Mouse (Mus musculus) cortical plate, adult 2 months (tissue): ENCODE measurements at regions not wholly inside any gene's neighbourhood (a gene's known extent, or its start where the extent isn't known, plus 50 kb on each side); places are given as distances from the start of the nearest gene placed in this dataset.

Experiments
- H3K27ac ChIP-seq: fragments of 200-500 bp; 2 replicates; pipeline ENCODE4 v1.5.1; 2012; ENCODE audit warnings: low read length, control low read depth, inconsistent platforms; ENCODE audit not compliant: insufficient read depth
- H3K4me1 ChIP-seq: fragments of 200-500 bp; 2 replicates; pipeline ENCODE4 v1.6.1; 2011; ENCODE audit warnings: low read length; ENCODE audit not compliant: control insufficient read depth, insufficient read depth
- H3K4me3 ChIP-seq: fragments of 200-500 bp; 2 replicates; pipeline ENCODE4 v1.5.1; 2011; ENCODE audit warnings: mild to moderate bottlenecking, low read length, control low read depth; ENCODE audit not compliant: insufficient read depth
- CTCF ChIP-seq: fragments of 200-500 bp; IDR thresholded peaks from 2 replicates; pipeline ENCODE4 v1.5.1; 2011; ENCODE audit warnings: mild to moderate bottlenecking, control low read depth, low read length; ENCODE audit not compliant: insufficient read depth; ENCODE audit errors: extremely low read depth
- POLR2A ChIP-seq: fragments of 200-500 bp; IDR thresholded peaks from 2 replicates; pipeline ENCODE4 v1.6.1; 2011; ENCODE audit warnings: mild to moderate bottlenecking, low read length, control low read depth; ENCODE audit not compliant: insufficient read depth; ENCODE audit errors: extremely low read depth

DNA sequence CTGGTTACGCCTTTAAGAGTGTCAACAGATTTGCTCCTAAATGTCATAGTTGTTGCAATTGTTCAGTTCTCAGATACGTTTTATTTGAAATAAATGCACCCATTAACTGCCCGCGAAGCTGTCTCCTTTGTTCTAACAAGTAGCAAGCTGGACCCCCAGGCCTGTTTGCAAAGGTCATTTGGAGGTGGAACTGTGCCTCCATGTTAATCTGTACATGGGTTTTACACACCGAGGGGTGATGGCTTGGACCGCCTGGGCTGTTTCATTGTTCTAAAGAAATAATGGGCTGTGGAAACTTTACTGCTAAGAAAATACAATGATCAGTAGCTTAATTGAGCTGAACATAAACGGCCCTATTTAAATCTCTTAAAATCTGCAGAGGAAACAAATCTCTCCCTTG, 178.8 kb downstream of the Klf6 start:
- no peaks in the 10 kb centered on the region for H3K4me1 ChIP-seq
- no peak overlapping the region for H3K27ac ChIP-seq
- H3K4me3 ChIP-seq, result no peak overlapping the region
- TF ChIP-seq CTCF, result no peak
- TF ChIP-seq POLR2A, result no peak

- no peak overlapping the region for H3K27ac ChIP-seq
- TF ChIP-seq POLR2A, result no peak
- no peak for TF ChIP-seq CTCF
- H3K4me1 ChIP-seq, result no peaks in the 10 kb centered on the region
- no peak overlapping the region for H3K4me3 ChIP-seq
Observed at GRCm38 (mm10) chr13:6040663-6041062, 179.4 kb downstream of the Klf6 start.

- H3K4me1 ChIP-seq, result no peaks in the 10 kb centered on the region
- no peak overlapping the region for H3K4me3 ChIP-seq
- H3K27ac ChIP-seq, result no peak overlapping the region
- TF ChIP-seq CTCF, result no peak
- TF ChIP-seq POLR2A, result no peak
Observed at GRCm38 (mm10) chr13:6042495-6042894, 181.2 kb downstream of the Klf6 start.

- no peak for TF ChIP-seq POLR2A
- TF ChIP-seq CTCF, result no peak
- Histone ChIP-seq H3K4me1 (no peaks in the 10 kb centered on the region), H3K27ac (no peak overlapping the region), H3K4me3 (no peak overlapping the region)
Observed at GRCm38 (mm10) chr13:6059515-6060228, 198.4 kb downstream of the Klf6 start.

DNA sequence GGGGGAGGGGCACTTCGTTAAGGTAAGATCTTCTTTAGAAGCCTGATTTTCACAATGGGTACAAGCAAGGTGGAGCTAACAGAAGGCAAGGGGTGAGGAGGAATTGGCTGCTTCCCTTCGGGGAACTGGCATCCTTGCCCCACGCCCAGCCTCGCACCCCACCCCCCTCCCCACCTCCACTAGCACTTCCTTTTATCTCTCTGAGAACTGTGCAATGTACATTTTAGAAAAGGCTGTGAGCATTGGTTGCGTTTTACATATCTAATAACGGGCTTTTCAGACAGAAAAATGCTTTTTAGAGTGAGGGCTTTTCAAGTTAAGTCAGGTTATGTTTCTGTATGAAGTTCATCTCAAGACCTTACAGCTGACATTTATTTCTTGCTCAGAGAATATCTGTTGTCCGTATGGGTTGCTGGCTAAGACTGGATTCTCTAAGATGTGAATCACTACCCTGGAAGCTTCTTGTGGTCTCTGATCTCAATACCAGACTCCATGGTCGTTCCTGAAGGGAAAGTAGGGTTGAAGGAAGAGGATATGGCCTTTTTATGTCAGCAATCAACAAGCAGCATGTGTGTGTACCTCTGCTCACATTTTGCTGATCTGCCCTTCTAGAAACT, 199.1 kb downstream of the Klf6 start:
- TF ChIP-seq CTCF, result no peak
- TF ChIP-seq POLR2A, result no peak
- Histone ChIP-seq H3K4me3 (no peak overlapping the region), H3K27ac (no peak overlapping the region), H3K4me1 (no peaks in the 10 kb centered on the region)

DNA sequence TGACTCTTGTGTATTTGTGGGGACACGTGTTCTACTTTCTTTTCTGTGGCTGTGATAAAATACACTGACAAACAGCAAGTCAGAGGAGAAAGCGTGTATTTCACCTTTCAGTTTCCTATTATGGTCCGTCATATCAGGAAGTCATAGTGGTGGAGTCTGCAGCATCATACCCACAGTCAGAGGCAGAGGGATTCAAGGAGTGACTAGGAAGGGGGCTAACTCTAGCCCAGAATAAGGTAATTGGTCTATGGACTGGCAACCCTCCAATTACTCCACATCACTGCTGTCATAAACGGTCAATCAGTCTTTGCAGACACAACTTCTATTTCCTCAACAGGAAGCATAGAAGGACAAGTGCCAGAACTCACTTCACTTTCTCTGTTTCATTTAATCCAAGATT, 201.0 kb downstream of the Klf6 start:
- H3K27ac ChIP-seq, result no peak overlapping the region
- TF ChIP-seq CTCF (no peak), POLR2A (no peak)
- H3K4me1 ChIP-seq, result no peaks in the 10 kb centered on the region
- no peak overlapping the region for H3K4me3 ChIP-seq

DNA sequence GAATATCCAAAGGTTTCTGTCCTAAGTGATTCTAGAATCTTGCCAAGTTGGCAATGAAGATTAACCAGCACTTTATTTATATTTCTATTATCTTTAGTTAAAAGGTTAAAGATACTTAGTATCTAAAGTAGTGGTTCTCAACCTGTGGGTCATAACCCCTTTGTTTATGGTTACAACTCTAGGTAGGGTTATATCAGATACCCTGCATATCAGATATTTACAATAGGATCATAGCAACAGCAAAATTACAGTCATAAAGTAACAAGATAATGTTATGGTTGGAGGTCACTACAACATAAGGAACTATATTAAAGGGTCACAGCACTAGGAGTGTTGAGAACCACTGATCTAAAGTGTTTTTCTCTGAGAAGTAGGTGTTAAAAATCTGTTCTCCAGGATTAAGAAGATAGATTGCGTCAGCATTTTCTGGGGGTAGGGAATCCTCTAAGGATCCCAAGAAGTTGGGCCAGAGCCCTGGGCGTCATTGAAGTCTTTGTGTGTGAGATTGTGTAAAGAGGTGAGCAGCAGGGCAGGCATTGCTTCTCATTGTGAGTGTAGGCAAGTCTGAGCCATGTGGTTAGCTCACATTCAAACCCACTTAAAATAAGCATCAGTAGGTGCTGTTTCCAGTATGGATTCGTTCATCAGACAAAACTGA, 201.6 kb downstream of the Klf6 start:
- Histone ChIP-seq H3K4me3 (no peak overlapping the region), H3K4me1 (no peaks in the 10 kb centered on the region), H3K27ac (no peak overlapping the region)
- TF ChIP-seq POLR2A (no peak), CTCF (no peak)

DNA sequence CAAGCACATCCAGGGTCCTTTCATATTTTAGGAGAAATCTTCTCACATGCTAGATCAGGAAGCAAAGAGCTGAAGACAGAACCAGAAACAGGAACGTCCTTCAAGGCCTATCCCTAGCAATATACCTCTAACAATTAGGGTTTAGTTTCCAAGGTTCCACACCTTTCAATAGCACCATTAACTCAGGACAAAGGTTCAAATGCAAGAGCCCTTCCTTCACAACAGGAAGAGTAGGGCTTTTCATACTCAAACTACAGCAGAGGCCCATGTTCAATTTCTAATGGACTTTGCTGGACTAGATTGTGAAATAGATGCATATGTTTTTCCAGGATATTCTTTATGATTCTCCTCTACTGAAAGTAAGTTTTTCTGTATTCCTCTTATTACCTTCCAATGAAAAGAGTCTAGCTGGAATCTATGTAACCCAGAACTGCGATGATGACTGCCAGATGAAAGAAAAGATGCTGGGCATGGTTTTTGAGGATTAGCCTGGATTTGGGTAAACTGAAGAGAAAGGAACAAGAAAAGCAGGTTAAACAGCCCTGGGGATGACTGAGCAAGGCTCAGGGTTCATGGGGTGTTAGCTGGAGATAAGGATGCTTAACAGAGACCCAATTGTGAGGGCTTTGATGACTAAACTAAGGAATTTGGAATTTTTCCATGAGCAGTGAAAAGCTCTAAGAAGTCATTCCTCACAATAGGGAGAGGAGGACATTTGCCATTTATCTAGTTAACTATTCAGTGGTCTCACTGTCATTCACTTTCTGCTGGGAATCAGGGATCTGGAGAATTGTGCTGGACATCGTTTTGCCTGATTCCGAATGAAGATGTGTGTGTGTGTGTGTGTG, 215.9 kb downstream of the Klf6 start:
- TF ChIP-seq CTCF, result no peak
- TF ChIP-seq POLR2A, result no peak
- Histone ChIP-seq H3K4me3 (no peak overlapping the region), H3K4me1 (no peaks in the 10 kb centered on the region), H3K27ac (no peak overlapping the region)

DNA sequence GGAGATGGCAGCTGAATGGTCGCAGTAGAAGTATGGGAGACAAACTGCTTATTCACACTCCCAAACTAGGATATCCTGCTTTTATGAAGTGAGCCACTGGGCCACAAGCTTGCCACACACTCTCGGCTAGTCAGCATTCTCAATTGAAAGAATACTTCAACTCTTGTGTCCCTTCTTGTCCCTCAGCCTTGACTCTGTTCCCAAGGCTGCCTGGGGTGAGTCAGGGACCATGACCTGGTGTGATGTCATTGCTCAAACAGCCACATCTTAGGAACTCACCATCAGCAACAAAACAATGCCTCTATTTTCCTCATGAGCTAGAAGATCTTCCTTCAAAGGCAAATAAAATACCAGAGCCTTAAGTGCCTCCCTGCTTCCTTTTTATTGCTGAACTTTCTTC, 224.6 kb downstream of the Klf6 start:
- H3K27ac ChIP-seq, result no peak overlapping the region

More for the DNA sequence above, 224.6 kb downstream of the Klf6 start:
- Histone ChIP-seq H3K4me3 (no peak overlapping the region), H3K4me1 (no peaks in the 10 kb centered on the region)
- TF ChIP-seq POLR2A (no peak), CTCF (no peak)
